Mouse (Mus musculus) midbrain, postnatal 0 days (tissue): ENCODE results near the gene Txndc16. TPM values are rescaled to one million over a fixed set of nuclear protein-coding genes. Genes with fewer than 3 reads are reported as not detected.

ENCODE experiments used
- ATAC-seq: fragments of 200-750 bp; cut with Nextera tagmentation; 2 replicates; pipeline ENCODE4 v1.8.0; 2017; ENCODE audit warnings: moderate number of reproducible peaks, mild to moderate bottlenecking, moderate TSS enrichment, moderate library complexity; ENCODE audit not compliant: low FRiP score
- DNase-seq: peaks from one replicate; pipeline ENCODE4 v3.0.0-alpha.2; 2015; ENCODE audit warnings: low spot score
- H3K27ac ChIP-seq: fragments of 300-500 bp; sonication (generic); 2 replicates; pipeline ENCODE4 v1.5.1; 2014; ENCODE audit warnings: low read depth, mild to moderate bottlenecking, low read length, mixed read lengths
- H3K27me3 ChIP-seq: fragments of 300-500 bp; sonication (generic); 2 replicates; pipeline ENCODE4 v1.6.1; 2014; ENCODE audit warnings: low read length, control low read depth, mixed read lengths; ENCODE audit not compliant: insufficient read depth
- H3K36me3 ChIP-seq: fragments of 300-500 bp; sonication (generic); 2 replicates; pipeline ENCODE4 v1.6.1; 2014; ENCODE audit warnings: low read length, control low read depth, mixed read lengths; ENCODE audit not compliant: insufficient read depth
- H3K4me1 ChIP-seq: fragments of 300-500 bp; sonication (generic); 2 replicates; pipeline ENCODE4 v1.6.1; 2014; ENCODE audit warnings: mild to moderate bottlenecking, control low read depth, antibody characterized with exemption, low read length, mixed read lengths; ENCODE audit not compliant: insufficient read depth
- H3K4me2 ChIP-seq: fragments of 300-500 bp; sonication (generic); 2 replicates; pipeline ENCODE4 v1.6.1; 2014; ENCODE audit warnings: low read depth, mild to moderate bottlenecking, low read length, mixed read lengths; ENCODE audit not compliant: poor library complexity, severe bottlenecking
- H3K4me3 ChIP-seq: fragments of 300-500 bp; sonication (generic); 2 replicates; pipeline ENCODE4 v1.5.1; 2014; ENCODE audit warnings: low read depth, mild to moderate bottlenecking, low read length, moderate library complexity
- H3K9ac ChIP-seq: fragments of 300-500 bp; sonication (generic); replicated peaks from 2 replicates; pipeline ENCODE4 v1.6.1; 2014; ENCODE audit warnings: mild to moderate bottlenecking, low read length, moderate library complexity, mixed read lengths; ENCODE audit not compliant: poor library complexity, severe bottlenecking
- H3K9me3 ChIP-seq: fragments of 300-500 bp; sonication (generic); 2 replicates; pipeline ENCODE4 v1.6.1; 2016; ENCODE audit warnings: low read length, control low read depth
- CTCF ChIP-seq: IDR thresholded peaks from 2 replicates; pipeline ENCODE4 v1.5.1; 2016; ENCODE audit warnings: antibody characterized with exemption, mild to moderate bottlenecking
- WGBS: fragments of 180-500 bp; shearing (Covaris S2); extraction: QIAGEN DNeasy Blood & Tissue Kit; methylation state at CpG from one replicate; pipeline ENCODE4 v1.1.7; 2014; 5-methylcytosine and 5-hydroxymethylcytosine counted together
- polyA plus RNA-seq: library from polyadenylated mRNA; unstranded; fragments of >200 nt; fragmentation: Nextera tagmentation; extraction: Ambion mirVana; gene quantifications from 2 replicates; pipeline ENCODE4 v1.2.1, GENCODE M21; 2015
- total RNA-seq: library from RNA; depleted of rRNA; stranded (reverse); fragments of >200 nt; gene quantifications from 2 replicates; pipeline ENCODE4 v1.2.3, GENCODE M21; 2014

The Txndc16 gene
- total and polyA plus RNA-seq, 2 experiments from 2014 or later: 31.2 to 53.1 TPM

DNA sequence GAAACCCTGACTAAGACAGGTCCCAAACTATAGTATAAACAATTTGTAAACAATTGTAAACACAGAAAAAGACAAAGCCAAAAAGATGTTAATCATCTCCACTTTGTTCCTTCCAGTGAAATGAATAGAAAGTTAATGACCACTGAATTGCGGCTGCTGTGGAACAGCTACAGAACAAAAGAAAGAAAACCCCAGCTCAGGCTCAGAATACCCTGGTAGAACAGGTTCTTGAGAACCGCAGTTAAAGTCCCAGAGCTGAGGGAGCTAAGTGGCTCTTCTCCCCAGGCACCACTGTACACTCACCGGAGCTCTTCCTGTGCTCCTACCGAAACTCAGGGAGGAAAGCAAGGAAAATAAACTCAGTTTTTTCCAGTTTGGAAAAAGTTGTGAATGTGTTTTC is 9.4 kb downstream of the Txndc16 start:
- no peak for DNase-seq
- TF ChIP-seq CTCF: no peak
- peaks cover 16% of the 10 kb centered on the region; the same call in 1 of the 2 replicates for H3K36me3 ChIP-seq
- H3K4me1 ChIP-seq: no peaks in the 10 kb centered on the region
- H3K27me3 ChIP-seq: no peaks in the 10 kb centered on the region
- H3K9me3 ChIP-seq: no peaks in the 10 kb centered on the region
- 76% methylated on average over 4 of the region's 4 CpGs for WGBS
- H3K27ac ChIP-seq: no peak overlapping the region
- ATAC-seq: no peak
- no peak overlapping the region for H3K4me2 ChIP-seq
- no peak overlapping the region for H3K9ac ChIP-seq
- no peak overlapping the region for H3K4me3 ChIP-seq

DNA sequence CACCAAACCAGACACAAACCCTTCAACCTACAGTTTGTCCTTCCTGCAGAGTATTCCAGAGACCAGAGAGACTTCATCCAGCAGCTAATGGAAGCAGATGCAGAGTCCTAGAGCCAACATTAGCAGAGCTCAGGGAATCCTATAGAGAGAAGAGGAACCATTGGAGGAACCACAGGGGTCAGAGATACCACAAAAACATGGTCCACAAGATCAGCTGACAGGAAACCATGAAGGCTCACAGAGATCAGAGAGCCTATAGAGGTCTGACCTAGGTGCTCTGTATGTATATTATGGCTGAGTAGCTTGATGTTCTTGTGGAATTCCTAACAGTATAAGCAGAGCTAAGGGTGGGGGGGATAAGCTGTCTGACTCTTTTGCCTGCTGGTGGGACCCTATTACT is 19.5 kb downstream of the Txndc16 start:
- no peaks in the 10 kb centered on the region for H3K27me3 ChIP-seq
- DNase-seq (no peak), ATAC-seq (no peak)
- no peak for TF ChIP-seq CTCF
- no peak overlapping the region for H3K4me2 ChIP-seq
- no peaks in the 10 kb centered on the region for H3K9me3 ChIP-seq
- H3K9ac ChIP-seq: no peak overlapping the region
- H3K27ac ChIP-seq: no peak overlapping the region
- H3K4me1 ChIP-seq: no peaks in the 10 kb centered on the region
- H3K36me3 ChIP-seq: peaks cover 5% of the 10 kb centered on the region; the same call in 1 of the 2 replicates
- no peak overlapping the region for H3K4me3 ChIP-seq

DNA sequence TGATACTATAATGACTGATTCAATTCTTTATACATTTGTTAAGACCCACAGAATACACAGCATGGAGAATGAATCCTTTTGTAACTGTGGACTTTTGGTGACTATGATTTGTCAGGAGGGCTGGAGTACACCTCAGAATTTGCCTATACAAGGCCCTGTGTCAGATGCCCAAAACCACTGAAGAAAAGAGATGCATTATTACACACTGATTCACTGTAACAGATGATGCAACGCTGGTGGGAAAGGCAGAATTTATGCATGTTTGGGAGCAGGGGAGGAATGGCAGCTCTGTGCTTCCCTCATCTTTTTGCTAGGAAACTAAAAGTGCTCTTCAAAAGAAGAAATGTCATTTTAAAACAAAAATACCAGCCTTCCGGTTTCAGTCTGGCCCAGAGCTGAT is 29.1 kb downstream of the Txndc16 start:
- 78% methylated on average over 2 of the region's 2 CpGs for WGBS
- no peak for ATAC-seq

GRCm38 (mm10) chr14:45181611-45182010 is 38.5 kb downstream of the Txndc16 start:
- Histone ChIP-seq H3K36me3 (peaks cover 3% of the 10 kb centered on the region; the same call in 1 of the 2 replicates), H3K9me3 (no peaks in the 10 kb centered on the region), H3K4me1 (no peaks in the 10 kb centered on the region), H3K9ac (no peak overlapping the region), H3K4me3 (no peak overlapping the region), H3K27me3 (no peaks in the 10 kb centered on the region), H3K4me2 (no peak overlapping the region), H3K27ac (no peak overlapping the region)
- TF ChIP-seq CTCF: no peak
- WGBS: 90% methylated on average over 4 of the region's 4 CpGs
- no peak for ATAC-seq
- DNase-seq: no peak

More for the DNA sequence above, 29.1 kb downstream of the Txndc16 start:
- DNase-seq: no peak
- Histone ChIP-seq H3K4me3 (no peak overlapping the region), H3K4me1 (no peaks in the 10 kb centered on the region), H3K4me2 (no peak overlapping the region), H3K27ac (no peak overlapping the region), H3K36me3 (no peaks in the 10 kb centered on the region), H3K9me3 (no peaks in the 10 kb centered on the region), H3K9ac (no peak overlapping the region), H3K27me3 (no peaks in the 10 kb centered on the region)
- TF ChIP-seq CTCF: no peak

- H3K4me1 ChIP-seq: no peaks in the 10 kb centered on the region
- H3K4me3 ChIP-seq: no peak overlapping the region
- H3K27ac ChIP-seq: no peak overlapping the region
- H3K27me3 ChIP-seq: no peaks in the 10 kb centered on the region
- ATAC-seq: no peak
- WGBS: 92% methylated on average over 2 of the region's 2 CpGs
- no peaks in the 10 kb centered on the region for H3K9me3 ChIP-seq
- H3K9ac ChIP-seq: no peak overlapping the region
- no peak overlapping the region for H3K4me2 ChIP-seq
- peaks cover 3% of the 10 kb centered on the region; the same call in 1 of the 2 replicates for H3K36me3 ChIP-seq
- TF ChIP-seq CTCF: no peak
- no peak for DNase-seq
These were observed 40.5 kb downstream of the Txndc16 start for GRCm38 (mm10) chr14:45179606-45180005.

DNA sequence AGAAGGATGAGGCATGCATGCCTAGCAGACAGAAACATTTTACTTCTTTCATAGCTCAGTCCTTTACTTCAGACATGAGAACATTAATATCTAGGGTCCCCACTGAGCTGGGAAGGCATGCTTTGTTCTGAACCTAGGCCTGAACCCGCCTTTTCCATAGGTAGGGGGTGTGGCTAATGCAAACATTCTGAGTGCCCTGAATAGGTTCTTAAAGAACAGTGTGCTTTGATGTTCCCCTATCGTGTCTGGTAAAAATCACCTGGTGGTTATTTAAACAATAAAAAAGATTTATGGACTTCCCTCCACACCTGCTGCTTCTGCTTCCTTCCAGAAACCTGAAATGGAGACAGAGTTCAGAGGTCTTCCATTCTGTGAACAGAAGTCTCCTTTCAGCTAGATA is 40.9 kb downstream of the Txndc16 start:
- Histone ChIP-seq H3K4me1 (no peaks in the 10 kb centered on the region), H3K27ac (no peak overlapping the region), H3K36me3 (peaks cover 3% of the 10 kb centered on the region; the same call in 1 of the 2 replicates), H3K9ac (no peak overlapping the region), H3K27me3 (no peaks in the 10 kb centered on the region), H3K4me3 (no peak overlapping the region), H3K4me2 (no peak overlapping the region), H3K9me3 (no peaks in the 10 kb centered on the region)
- no peak for TF ChIP-seq CTCF
- ATAC-seq (no peak), DNase-seq (no peak)
- 83% methylated on average over 2 of the region's 2 CpGs for WGBS
